Mouse (Mus musculus): Measurements from ENCODE around the gene Smyd3.

Smyd3 gene

DNA sequence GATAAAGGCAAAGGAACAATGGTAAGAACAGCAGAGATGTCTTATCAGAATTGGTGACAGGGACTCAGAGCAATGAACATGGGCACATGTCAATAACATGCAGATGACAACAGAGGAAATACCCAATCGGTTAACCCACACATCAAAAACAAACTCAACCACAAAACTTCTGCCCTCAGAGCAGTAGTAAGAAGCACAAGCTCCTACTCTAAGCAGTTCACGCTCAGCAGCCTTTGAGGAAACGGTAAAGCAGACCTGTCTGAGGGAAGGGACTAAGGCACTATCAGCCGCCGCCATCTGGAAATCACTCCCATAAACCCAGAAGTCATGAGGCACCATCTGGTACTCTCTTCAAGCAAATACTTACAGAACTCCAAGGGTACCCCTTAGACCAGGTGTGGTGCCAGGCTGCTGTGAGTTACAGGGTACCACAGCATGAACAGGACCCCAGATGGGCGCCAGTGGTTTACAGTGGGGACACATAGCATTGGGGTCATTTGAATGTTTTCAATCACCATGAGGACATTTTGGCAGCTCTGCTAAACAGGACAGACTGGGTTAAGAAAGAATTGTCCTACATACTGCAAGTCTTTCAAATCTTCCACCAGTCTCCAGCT, 277.1 kb downstream of the Smyd3 start:
- ChIA-PET POLR2A (interaction anchor here in 1 of 4 experiments (0.7 to 2.6 kb wide), 4 partner anchors 10 to 915 kb away, joined by 3 to 6 read pairs (median 4); no protein-coding TSS in a partner anchor), CTCF (interaction anchor here in 1 of 4 experiments (0.6 kb wide), 1 partner anchor 123 kb away, joined by 3 read pairs; no protein-coding TSS in a partner anchor)

DNA sequence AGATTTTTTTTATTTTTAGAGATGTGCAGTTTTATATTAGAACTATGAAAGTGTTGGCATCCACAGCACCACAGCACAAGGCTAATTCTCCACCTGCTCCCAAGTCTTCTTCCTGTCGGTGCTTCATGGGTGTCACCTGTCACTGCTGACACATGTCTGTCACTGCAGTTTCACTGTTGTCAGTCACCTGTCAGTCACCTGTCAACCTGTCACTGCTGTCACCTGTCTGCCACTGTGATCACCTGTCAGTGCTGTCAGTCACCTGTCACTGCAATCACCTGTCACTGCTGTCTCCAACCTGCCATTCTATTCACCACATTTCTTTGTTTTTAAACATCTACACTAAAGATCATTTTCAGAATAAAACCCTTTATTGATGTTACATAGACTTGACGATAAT, 279.2 kb downstream of the Smyd3 start:
- ChIA-PET CTCF (interaction anchor here (0.7 to 1.1 kb wide), 4 partner anchors 10 to 212 kb away, joined by 3 to 6 read pairs (median 4); no protein-coding TSS in a partner anchor), POLR2A (interaction anchor here in 2 of 4 experiments (1.3 to 1.5 kb wide), 2 partner anchors 8 to 12 kb away, joined by 3 to 7 read pairs; no protein-coding TSS in a partner anchor)

DNA sequence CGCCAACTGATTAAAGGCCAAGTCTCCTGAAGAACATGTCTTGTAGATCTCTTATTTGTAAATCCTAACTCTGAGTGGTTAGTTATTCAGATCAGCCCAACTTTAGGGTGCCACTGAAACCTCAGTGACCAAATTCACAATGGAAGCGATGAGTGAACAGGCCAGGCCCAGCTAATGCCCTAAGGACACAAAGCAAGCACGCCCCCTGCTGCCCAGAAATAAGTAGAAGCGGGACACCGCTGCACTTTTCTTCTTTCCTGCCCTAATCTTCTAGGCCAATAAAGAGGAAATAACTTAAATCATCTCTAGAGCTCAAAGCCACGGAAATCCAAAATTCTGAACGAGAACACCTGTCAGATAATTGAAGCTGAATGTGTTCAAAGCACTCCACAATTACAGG, 279.9 kb downstream of the Smyd3 start:
- CTCF ChIA-PET, result interaction anchor here (0.5 to 1.1 kb wide), 9 partner anchors 10 to 355 kb away, joined by 3 to 4 read pairs (median 3); no protein-coding TSS in a partner anchor
- POLR2A ChIA-PET, result no interaction called here

DNA sequence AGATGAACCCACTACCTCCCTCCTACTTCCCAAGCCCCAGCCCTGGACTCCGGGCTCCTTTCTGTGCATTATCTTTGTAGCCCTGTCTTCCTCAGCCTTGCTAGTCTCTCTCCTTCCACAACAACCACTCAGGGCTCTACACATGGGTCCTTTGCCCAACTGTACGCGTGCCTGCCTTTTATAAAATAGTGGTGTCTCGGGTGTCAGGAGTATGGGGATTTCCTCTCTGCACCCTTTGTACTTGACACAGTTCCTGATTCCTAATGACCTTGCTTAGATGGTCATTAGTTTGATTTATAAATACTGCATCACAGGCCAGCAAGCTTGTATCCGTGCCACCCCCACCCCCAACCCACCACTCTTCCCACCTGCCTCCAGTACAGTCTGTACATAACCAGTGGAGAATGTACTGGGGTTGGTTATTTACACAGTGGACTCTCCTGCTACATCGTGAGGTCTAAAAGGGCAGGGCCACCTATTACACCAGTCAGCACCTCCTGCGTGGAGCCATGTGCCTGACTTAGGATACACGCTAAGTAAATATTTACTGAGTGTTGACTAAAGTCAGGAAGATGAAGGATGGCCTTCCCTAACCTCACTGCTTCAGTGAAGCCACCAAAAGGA, 281.5 kb downstream of the Smyd3 start:
- ChIA-PET POLR2A (interaction anchor here in 1 of 4 experiments (1.0 kb wide), 1 partner anchor 26 kb away, joined by 5 read pairs; no protein-coding TSS in a partner anchor), CTCF (interaction anchor here in 1 of 4 experiments (0.5 kb wide), 1 partner anchor 16 kb away, joined by 3 read pairs; no protein-coding TSS in a partner anchor)

DNA sequence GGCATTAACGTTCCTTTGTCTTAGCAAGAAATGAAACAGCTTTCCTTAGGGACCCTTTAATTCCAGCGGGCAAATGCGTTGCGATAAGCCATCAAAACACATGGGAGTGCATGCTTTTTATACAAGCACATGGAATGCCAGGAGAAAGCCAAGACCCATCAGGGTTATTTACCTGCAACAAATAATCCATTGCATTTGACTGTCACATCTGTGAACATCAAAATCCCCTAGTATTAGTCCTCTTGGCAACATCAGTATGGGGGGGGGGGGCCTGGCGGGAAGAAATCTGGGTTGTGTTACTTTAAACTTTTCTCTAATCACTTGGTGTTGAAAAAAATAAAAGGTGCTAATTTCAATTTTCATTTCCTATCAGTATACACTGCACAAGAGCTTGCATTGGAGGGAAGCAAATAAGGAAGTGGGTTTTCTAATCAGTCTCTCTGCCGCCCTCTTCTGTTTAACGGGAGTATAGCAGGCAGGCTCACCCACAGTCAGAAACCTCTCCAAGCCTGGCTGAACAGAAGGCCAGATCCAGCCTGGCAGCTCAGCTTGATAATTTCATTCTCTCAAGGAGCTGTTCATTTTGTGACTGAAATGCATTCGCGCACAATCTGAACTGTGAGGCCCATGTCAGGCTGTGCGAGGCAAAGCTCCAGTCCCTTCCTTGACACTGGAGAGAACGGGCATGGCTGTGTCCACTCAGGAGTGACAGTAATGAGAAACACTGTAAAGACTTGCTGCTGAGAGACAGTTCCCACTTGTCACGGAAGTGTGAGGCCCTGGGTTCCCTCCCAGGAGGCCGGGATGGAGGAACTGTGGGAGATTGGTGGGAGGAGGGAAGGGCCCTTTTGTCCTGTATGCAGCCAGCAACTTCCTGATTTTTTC, 285.8 kb downstream of the Smyd3 start:
- ChIA-PET CTCF (interaction anchor here (0.5 to 2.9 kb wide), 28 partner anchors 9 to 1476 kb away, joined by 3 to 16 read pairs (median 4); no protein-coding TSS in a partner anchor), POLR2A (interaction anchor here (0.5 to 2.0 kb wide), 11 partner anchors 7 to 704 kb away, joined by 3 to 6 read pairs (median 3); no protein-coding TSS in a partner anchor)

DNA sequence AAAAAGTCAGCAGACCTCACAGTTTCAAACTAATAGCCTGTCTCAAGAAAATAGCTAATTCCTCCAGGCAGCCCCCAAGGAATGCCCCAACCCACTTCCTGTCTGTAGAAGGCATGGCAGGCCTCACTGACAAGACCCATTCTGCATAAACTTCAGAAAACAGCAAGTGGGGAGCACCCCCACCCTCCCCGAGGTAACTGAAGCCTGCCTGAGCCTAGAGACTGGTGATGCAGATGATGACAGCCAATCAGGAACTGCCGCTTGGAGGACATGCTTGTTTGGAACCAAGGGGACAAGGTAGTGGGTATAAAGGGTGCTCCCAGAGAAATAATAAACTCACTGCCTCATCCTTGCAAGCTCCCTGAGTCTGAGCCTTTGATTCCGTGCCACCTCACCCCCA, 288.3 kb downstream of the Smyd3 start:
- POLR2A ChIA-PET, result interaction anchor here in 1 of 4 experiments (0.5 to 1.5 kb wide), 4 partner anchors 14 to 270 kb away, joined by 3 to 5 read pairs (median 4); no protein-coding TSS in a partner anchor
- CTCF ChIA-PET, result interaction anchor here in 2 of 4 experiments (0.6 to 2.9 kb wide), 2 partner anchors 32 to 82 kb away, joined by 9 to 16 read pairs; no protein-coding TSS in a partner anchor

DNA sequence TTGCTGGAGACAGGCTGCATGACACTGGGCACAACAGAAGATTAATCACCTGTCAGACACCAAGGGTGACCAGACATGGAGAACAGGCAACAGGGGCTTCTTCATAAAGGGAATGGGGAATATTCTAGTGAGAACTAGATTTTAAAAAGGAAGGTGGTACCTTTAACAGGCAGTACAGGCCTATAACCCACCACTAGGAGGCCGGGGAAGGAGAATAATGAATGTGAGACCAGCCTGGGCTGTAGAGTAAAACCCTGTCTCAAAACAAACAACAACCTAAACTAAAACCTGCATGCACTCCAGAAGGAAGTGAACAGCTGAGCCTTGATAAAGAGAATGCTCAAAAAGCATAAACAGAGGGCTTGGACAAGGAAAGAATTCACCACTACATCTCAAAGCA, 297.6 kb downstream of the Smyd3 start:
- ChIA-PET POLR2A (interaction anchor here in 3 of 4 experiments (0.5 to 0.6 kb wide), 3 partner anchors 52 to 205 kb away, joined by 3 read pairs; no protein-coding TSS in a partner anchor), CTCF (interaction anchor here in 3 of 4 experiments (0.6 to 1.2 kb wide), 8 partner anchors 11 to 468 kb away, joined by 3 to 6 read pairs (median 4); no protein-coding TSS in a partner anchor)

DNA sequence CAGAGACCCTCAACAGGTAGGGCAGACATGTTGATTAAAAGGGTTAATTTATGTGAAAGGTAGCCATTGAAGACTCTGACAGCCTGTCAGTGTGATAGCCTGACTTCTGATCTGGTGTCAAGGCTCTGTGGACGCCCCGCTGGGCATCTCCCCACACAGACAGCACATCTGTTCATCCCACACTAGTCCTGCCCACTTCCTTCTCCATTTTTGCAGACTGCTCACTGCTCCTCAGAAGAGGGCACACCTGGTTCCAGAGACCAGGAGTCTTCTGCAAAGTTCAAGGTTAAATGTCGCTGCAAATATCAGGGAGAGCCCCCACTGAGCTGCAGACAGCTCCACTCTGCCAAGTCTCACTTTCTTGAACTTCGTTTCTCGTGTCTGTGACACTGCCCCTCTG, 299.8 kb downstream of the Smyd3 start:
- CTCF ChIA-PET, result no interaction called here

DNA sequence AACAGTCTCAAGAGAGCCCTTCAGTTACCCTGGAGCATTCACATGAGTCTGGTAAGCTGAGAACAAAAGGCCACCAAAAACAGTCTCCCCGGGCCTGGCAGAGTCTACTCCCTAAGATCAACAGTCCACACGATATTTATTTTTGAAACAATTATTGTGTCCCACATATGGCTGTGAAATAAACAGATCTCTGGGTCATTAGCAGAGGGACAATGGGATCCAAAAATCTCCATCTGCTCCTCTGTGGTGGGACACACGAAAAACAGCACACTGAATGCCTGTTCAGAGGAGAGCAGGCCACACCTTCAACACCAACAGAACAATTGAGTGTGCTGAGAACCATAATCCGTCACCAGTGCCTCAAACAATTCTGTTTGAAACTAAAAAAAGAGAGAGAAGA, 300.8 kb downstream of the Smyd3 start:
- ChIA-PET CTCF (no interaction called here), POLR2A (interaction anchor here in 2 of 4 experiments (0.6 to 0.7 kb wide), 3 partner anchors 14 to 582 kb away, joined by 3 read pairs; no protein-coding TSS in a partner anchor)

More for the DNA sequence above, 299.8 kb downstream of the Smyd3 start:
- POLR2A ChIA-PET, result interaction anchor here in 1 of 4 experiments (0.9 to 1.7 kb wide), 4 partner anchors 10 to 247 kb away, joined by 3 to 4 read pairs (median 3); no protein-coding TSS in a partner anchor

DNA sequence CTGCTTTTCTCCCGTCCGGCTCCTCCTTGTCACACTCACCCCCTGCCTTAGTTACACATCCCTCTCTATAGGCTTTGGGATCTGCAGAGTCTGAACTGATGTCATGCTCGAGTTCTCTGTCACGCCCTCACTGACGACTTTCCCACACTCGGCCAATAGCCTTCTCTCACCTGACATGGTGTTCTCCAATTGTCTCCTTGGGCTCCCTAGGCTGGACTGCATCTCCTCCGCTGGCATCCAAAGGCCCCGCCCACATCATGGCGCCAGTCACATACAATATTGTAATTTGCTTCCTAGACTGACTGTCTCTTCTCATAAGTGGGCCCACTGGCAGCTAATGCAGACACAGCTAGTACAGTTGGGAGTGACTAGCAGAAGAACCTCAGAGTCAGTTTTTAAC, 304.5 kb downstream of the Smyd3 start:
- ChIA-PET POLR2A (interaction anchor here in 3 of 4 experiments (0.5 to 2.0 kb wide), 9 partner anchors 9 to 251 kb away, joined by 3 to 7 read pairs (median 5); no protein-coding TSS in a partner anchor), CTCF (no interaction called here)

DNA sequence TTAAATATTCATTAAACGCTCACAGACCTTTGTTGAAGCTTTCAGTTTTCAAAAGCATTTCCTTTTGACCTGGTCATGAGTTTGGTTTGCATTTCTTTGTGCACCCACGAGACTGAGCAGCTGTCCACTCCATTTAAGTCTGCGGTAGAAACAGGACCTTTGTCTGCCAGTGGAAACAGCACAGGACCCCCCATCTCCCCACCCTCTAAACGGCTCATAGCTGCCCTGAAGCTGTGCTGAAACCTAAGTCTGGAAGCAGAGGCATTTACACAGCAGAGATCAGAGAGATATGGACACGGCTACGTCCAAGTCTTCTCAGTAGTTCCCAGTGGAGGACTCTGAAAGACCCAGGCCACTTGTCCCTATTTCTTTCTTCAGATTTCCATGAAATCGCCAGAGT, 305.5 kb downstream of the Smyd3 start:
- CTCF ChIA-PET, result no interaction called here
- POLR2A ChIA-PET, result interaction anchor here in 3 of 4 experiments (1.1 to 2.0 kb wide), 8 partner anchors 8 to 97 kb away, joined by 3 to 7 read pairs (median 5); no protein-coding TSS in a partner anchor

DNA sequence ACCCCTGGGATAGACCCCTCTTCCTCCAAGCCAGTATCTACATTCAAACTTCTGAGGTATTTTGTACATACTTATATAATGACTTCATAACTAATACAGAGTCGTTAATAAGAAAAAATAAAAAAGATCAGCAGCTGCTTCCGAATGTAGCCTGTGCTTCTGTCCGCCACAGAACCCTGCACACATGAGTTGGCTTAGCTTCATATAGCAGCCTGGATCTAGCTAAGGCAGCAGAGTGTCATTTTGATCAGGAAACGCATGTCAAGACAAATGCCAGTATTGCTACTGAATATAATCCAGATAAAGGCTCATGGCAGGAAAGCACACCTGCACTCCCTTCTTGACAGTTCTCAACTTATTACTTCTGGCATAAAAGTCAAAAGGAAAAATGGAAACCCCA, 306.5 kb downstream of the Smyd3 start:
- POLR2A ChIA-PET, result no interaction called here
- CTCF ChIA-PET, result no interaction called here

DNA sequence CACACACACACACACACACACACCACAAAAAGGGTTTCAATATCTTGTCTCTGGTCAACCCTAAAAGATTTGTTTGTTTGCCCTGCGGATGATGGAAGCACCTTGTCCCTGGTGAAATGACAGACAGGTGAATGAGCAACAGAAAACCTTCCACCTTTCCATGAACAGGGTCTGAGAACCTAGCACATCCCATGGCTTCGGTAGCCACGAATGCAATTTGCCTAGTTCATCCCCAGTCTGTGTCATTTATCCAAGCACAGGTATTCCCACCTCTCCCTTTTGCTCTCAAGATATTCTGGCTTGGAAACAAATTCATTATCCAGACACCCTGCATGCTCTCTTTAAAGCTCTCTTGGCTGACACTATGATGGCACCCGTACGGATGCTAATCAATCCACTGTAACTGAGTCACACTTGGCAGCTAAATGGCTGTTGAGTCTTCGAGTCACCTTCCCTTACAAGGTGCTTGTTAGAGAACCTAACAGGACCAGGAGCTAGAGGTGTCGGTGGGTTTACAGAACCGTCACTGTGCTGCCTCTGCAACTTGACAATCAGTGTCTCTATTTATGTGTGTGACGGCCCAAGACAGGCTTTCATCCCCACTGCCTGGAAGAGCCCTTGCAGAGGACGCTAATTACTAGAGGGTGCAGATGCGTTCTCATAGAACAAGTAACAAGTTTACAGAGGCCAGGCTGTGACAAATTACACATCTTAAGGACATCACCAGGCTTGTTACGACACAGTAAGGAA, 309.8 kb downstream of the Smyd3 start:
- POLR2A ChIA-PET, result interaction anchor here in 1 of 4 experiments (0.6 to 1.3 kb wide), 3 partner anchors 8 to 66 kb away, joined by 3 to 4 read pairs (median 4); no protein-coding TSS in a partner anchor
- CTCF ChIA-PET, result interaction anchor here in 2 of 4 experiments (1.0 to 1.2 kb wide), 2 partner anchors 24 to 385 kb away, joined by 3 to 4 read pairs; no protein-coding TSS in a partner anchor

DNA sequence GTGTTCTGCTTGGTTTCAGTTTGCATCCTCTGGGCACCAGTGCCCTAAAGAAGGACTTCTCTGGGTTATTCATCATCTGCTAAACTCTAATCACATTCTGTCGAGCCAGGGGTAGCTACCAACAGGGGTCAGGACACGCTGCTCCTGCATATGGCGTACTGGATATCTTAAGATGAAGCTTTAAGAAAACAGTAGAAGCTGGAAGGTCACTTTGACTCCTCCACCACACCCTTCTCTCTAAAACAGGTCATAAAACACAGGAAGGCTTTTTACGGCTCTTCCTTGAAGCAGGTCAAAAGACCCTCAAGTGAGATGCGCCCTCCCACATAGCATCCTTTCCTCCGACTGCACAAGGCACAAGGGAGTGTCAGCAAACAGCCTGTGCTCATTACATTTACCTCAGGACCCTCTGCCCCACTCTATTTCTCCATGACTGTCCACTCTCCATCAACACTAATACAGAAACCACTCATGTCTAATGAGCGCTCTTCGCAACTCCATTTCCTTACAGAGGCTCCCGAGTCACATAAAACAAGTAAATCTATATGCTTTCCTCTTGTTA, 310.6 kb downstream of the Smyd3 start:
- POLR2A ChIA-PET, result interaction anchor here in 1 of 4 experiments (0.6 kb wide), 1 partner anchor 7 kb away, joined by 3 read pairs; no protein-coding TSS in a partner anchor
- CTCF ChIA-PET, result no interaction called here

DNA sequence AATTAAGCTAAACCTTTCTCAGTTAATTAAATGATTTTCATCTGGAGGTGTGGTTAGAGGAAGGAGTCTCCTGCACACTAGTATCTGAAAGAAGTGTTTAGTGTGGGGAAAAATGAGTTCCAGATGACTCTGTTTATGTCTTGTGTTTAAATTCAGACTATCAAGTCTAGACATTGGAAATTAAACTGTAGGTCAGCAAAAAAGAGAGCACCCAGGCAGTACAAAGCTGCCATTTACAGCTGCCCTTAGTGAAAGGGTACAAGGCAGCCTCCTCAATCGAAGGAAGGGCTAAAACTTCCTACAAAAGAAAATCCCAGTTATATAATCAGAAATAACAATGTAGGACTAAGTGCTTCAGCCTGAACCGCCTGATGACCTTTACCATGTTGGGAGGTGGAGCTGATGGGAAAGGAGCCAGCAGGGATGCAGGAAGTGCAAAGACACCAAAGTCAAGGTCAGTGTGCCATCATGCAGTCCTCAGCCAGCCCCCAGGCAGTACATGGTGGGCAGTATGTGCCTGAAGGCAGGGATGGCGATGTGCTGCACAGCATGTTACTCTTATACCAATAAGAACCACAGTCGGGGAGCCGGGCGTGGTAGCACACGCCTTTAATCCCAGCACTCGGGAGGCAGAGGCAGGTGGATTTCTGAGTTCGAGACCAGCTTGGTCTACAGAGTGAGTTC, 319.2 kb downstream of the Smyd3 start:
- POLR2A ChIA-PET, result interaction anchor here (0.5 to 1.7 kb wide), 15 partner anchors 8 to 862 kb away, joined by 3 to 6 read pairs (median 3); no protein-coding TSS in a partner anchor

DNA sequence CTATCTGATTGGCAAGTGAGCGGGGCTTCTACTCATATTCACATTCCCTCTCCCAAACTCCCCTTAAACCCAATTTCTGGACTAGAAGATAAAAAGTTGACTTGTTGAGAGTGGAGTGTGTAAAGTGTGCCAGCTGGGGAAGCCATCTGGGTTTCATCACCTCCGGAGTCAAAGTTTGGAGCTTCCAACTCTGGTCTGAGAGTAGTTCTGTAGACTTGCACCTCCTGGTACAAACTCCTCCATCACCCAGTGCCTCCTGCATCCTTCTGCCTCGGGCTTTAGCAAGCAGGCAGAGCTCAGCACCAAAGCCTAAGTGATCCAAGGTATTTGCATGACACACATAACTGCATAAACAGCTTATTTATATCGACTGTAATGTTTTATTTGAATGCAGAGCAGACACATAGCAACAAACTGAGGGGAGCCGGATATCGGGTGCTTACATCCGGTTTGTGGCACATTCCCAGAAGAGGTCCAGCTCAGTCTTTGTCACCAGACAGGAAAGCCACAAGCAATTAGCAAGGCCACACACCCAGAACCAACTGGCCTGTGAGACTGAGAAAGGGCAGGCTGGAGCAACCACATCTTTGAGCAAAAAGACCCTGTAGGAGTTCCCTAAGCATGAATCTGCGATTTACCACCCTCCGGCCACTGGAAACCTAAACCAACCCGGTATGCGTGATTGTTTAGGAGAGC, 319.9 kb downstream of the Smyd3 start:
- POLR2A ChIA-PET, result interaction anchor here in 3 of 4 experiments (0.5 to 1.7 kb wide), 9 partner anchors 14 to 861 kb away, joined by 3 to 6 read pairs (median 3); no protein-coding TSS in a partner anchor
- CTCF ChIA-PET, result interaction anchor here in 2 of 4 experiments (0.5 to 3.6 kb wide), 3 partner anchors 33 to 1250 kb away, joined by 3 to 16 read pairs (median 3); no protein-coding TSS in a partner anchor

More for the DNA sequence above, 319.2 kb downstream of the Smyd3 start:
- CTCF ChIA-PET, result interaction anchor here in 1 of 4 experiments (0.5 to 3.6 kb wide), 3 partner anchors 32 to 671 kb away, joined by 3 to 16 read pairs (median 4); no protein-coding TSS in a partner anchor
